Mouse (Mus musculus) testis, adult 2 months (tissue): ENCODE results near the gene Gusb.

Experiments used
- CTCF ChIP-seq: fragments of 200-500 bp; IDR thresholded peaks from 2 replicates; pipeline ENCODE4 v1.5.1; 2012; ENCODE audit warnings: low read depth, mild to moderate bottlenecking, inconsistent platforms, low read length, moderate library complexity; ENCODE audit not compliant: control insufficient read depth, insufficient read depth, insufficient replicate concordance
- POLR2A ChIP-seq: fragments of 200-500 bp; IDR thresholded peaks from 2 replicates; pipeline ENCODE4 v1.6.1; 2012; ENCODE audit warnings: low read depth, mild to moderate bottlenecking, inconsistent platforms, low read length, moderate library complexity; ENCODE audit not compliant: control insufficient read depth

DNA sequence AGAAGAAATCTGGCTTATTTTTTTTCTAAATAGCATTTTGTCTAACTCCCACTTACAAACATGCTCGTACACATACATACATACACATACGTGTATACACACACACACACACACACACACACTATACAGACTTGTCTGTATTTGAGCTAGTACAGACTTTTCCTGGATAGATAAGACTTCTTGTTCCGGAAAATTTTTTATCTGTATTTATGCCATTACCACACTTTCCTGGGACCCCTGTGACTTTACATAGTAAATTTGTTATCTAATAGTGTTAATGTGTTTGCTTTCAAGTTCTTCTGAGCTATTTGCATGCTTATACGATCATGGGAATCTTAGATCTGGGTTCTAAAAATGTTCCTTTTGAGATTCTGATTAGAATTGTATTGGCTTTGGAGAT lies 50.7 kb downstream of the Gusb start:
- TF ChIP-seq CTCF = no peak
- TF ChIP-seq POLR2A = no peak
